ENCODE assay signal across 8 mouse cellular contexts in genomic region chr19:53600549-53601362, GRCm38 (mm10). TPM values are rescaled to one million over a fixed set of nuclear protein-coding genes. Genes with fewer than 3 reads are reported as not detected.
A peak's percentile ranks its signal among the peaks of the same experiment; 100 is the strongest.
DNase-seq lines count a peak whose midpoint lies in the region; ATAC-seq and TF ChIP-seq lines count a peak whose summit lies in the region.

No protein-coding gene starts in this region.

- peak overlapping the region; percentile 84 for H3K4me2 ChIP-seq in embryonic facial prominence, embryonic 15.5 days (replicated peaks)
- peak overlapping the region; percentile 86 for H3K4me2 ChIP-seq in heart, embryonic 12.5 days
- peak overlapping the region; percentile 79 for H3K4me2 ChIP-seq in liver, embryonic 15.5 days
- H3K4me2 ChIP-seq in neural tube, embryonic 12.5 days (replicated peaks), result peak overlapping the region; percentile 95

- H3K27me3 ChIP-seq in ES-Bruce4 (ENCODE audit: control insufficient read depth, insufficient read depth, low read length, poor library complexity, severe bottlenecking), result no peaks in the 10 kb centered on the region
- H3K27me3 ChIP-seq in embryonic facial prominence, embryonic 15.5 days, result no peaks in the 10 kb centered on the region
- no peaks in the 10 kb centered on the region for H3K27me3 ChIP-seq in heart, embryonic 12.5 days (replicated peaks)
- no peaks in the 10 kb centered on the region for H3K27me3 ChIP-seq in liver, embryonic 15.5 days
- H3K27me3 ChIP-seq in neural tube, embryonic 12.5 days (replicated peaks), result no peaks in the 10 kb centered on the region
- no peaks in the 10 kb centered on the region for H3K27me3 ChIP-seq in testis, adult 2 months (ENCODE audit: control insufficient read depth, insufficient read depth, low read length)

- peak overlapping the region; percentile 96 for H3K9ac ChIP-seq in ES-Bruce4 (ENCODE audit: low read depth, poor library complexity, severe bottlenecking)
- peak overlapping the region; percentile 79 for H3K9ac ChIP-seq in embryonic facial prominence, embryonic 15.5 days
- H3K9ac ChIP-seq in heart, embryonic 12.5 days, result peak overlapping the region; percentile 95
- H3K9ac ChIP-seq in liver, embryonic 15.5 days, result peak overlapping the region; percentile 98
- H3K9ac ChIP-seq in neural tube, embryonic 12.5 days, result peak overlapping the region; percentile 96

- no peak for TF ChIP-seq POLR2A in ES-Bruce4 (IDR thresholded peaks at IDR 0.05; ENCODE audit: insufficient read depth, low read length)
- no peak for TF ChIP-seq POLR2A in bone marrow macrophage, adult 2 months (IDR thresholded peaks at IDR 0.05; ENCODE audit: borderline replicate concordance, low read depth, low read length)
- TF ChIP-seq POLR2A in testis, adult 2 months (IDR thresholded peaks at IDR 0.05; ENCODE audit: control insufficient read depth, low read depth, low read length), result peak; percentile 1; the same call in 1 of the 2 replicates

- peak overlapping the region; percentile 52; the same call in 1 of the 2 replicates for H3K27ac ChIP-seq in ES-Bruce4 (ENCODE audit: insufficient read depth, low read length)
- H3K27ac ChIP-seq in bone marrow macrophage, adult 2 months (ENCODE audit: insufficient read depth, low read depth, low read length), result peak overlapping the region; percentile 52
- H3K27ac ChIP-seq in embryonic facial prominence, embryonic 15.5 days (replicated peaks), result peak overlapping the region; percentile 97
- peak overlapping the region; percentile 84 for H3K27ac ChIP-seq in heart, embryonic 12.5 days (ENCODE audit: poor library complexity, severe bottlenecking)
- H3K27ac ChIP-seq in liver, embryonic 15.5 days (replicated peaks), result peak overlapping the region; percentile 97
- peak overlapping the region; percentile 96 for H3K27ac ChIP-seq in neural tube, embryonic 12.5 days
- H3K27ac ChIP-seq in testis, adult 2 months (ENCODE audit: control insufficient read depth, insufficient read depth, low read depth, low read length), result peak overlapping the region; percentile 96

- TF ChIP-seq CTCF in ES-Bruce4 (IDR thresholded peaks at IDR 0.05; ENCODE audit: low read depth, low read length), result no peak
- TF ChIP-seq CTCF in bone marrow macrophage, adult 2 months (IDR thresholded peaks at IDR 0.05; ENCODE audit: low read depth, low read length), result no peak; the same call in 1 of the 2 replicates
- no peak for TF ChIP-seq CTCF in testis, adult 2 months (IDR thresholded peaks at IDR 0.05; ENCODE audit: control insufficient read depth, insufficient read depth, insufficient replicate concordance, low read depth, low read length)

- H3K4me3 ChIP-seq in ES-Bruce4 (ENCODE audit: low read depth, low read length), result peak overlapping the region; percentile 95
- peak overlapping the region; percentile 95 for H3K4me3 ChIP-seq in bone marrow macrophage, adult 2 months (ENCODE audit: insufficient read depth, low read length)
- peak overlapping the region; percentile 76 for H3K4me3 ChIP-seq in embryonic facial prominence, embryonic 15.5 days (replicated peaks)
- H3K4me3 ChIP-seq in heart, embryonic 12.5 days, result peak overlapping the region; percentile 96
- H3K4me3 ChIP-seq in liver, embryonic 15.5 days (replicated peaks), result peak overlapping the region; percentile 99
- peak overlapping the region; percentile 98 for H3K4me3 ChIP-seq in neural tube, embryonic 12.5 days
- peak overlapping the region; percentile 97 for H3K4me3 ChIP-seq in testis, adult 2 months (ENCODE audit: control insufficient read depth, low read depth, low read length)

- WGBS in embryonic facial prominence, embryonic 15.5 days, result under 1% methylated on average over 72 of the region's 82 CpGs
- WGBS in heart, embryonic 12.5 days, result under 1% methylated on average over 73 of the region's 82 CpGs
- under 1% methylated on average over 63 of the region's 82 CpGs for WGBS in liver, embryonic 15.5 days (ENCODE audit: insufficient replicate concordance)
- under 1% methylated on average over 82 of the region's 82 CpGs for WGBS in neural tube, embryonic 12.5 days

- no peaks in the 10 kb centered on the region for H3K4me1 ChIP-seq in ES-Bruce4 (ENCODE audit: control insufficient read depth, insufficient read depth, low read length)
- peaks cover 14% of the 10 kb centered on the region for H3K4me1 ChIP-seq in bone marrow macrophage, adult 2 months (ENCODE audit: control insufficient read depth, insufficient read depth, low read length)
- peaks cover 13% of the 10 kb centered on the region for H3K4me1 ChIP-seq in embryonic facial prominence, embryonic 15.5 days
- H3K4me1 ChIP-seq in heart, embryonic 12.5 days (replicated peaks), result peaks cover 14% of the 10 kb centered on the region
- peaks cover 26% of the 10 kb centered on the region for H3K4me1 ChIP-seq in liver, embryonic 15.5 days (replicated peaks)
- H3K4me1 ChIP-seq in neural tube, embryonic 12.5 days, result peaks cover 15% of the 10 kb centered on the region
- peaks cover 2% of the 10 kb centered on the region for H3K4me1 ChIP-seq in testis, adult 2 months (ENCODE audit: control insufficient read depth, insufficient read depth, low read length)

- DNase-seq in kidney, postnatal 14 days, result peak; percentile 76

- TF ChIP-seq EP300 in ES-Bruce4 (IDR thresholded peaks at IDR 0.05; ENCODE audit: insufficient read depth, low read depth, low read length), result no peak

- ATAC-seq in embryonic facial prominence, embryonic 15.5 days (ENCODE audit: insufficient number of reproducible peaks, low FRiP score, low TSS enrichment, low read depth), result peak; percentile 80
- ATAC-seq in heart, embryonic 12.5 days (ENCODE audit: insufficient number of reproducible peaks, low FRiP score), result peak; percentile 77
- peak; percentile 71 for ATAC-seq in liver, embryonic 15.5 days (ENCODE audit: insufficient read depth)
- ATAC-seq in neural tube, embryonic 12.5 days (ENCODE audit: low FRiP score, low read depth), result peak; percentile 78

- peaks cover 20% of the 10 kb centered on the region for H3K36me3 ChIP-seq in ES-Bruce4 (ENCODE audit: control insufficient read depth, insufficient read depth, low read length, poor library complexity, severe bottlenecking)
- peaks cover 6% of the 10 kb centered on the region; the same call in 1 of the 2 replicates for H3K36me3 ChIP-seq in embryonic facial prominence, embryonic 15.5 days
- peaks cover 8% of the 10 kb centered on the region for H3K36me3 ChIP-seq in heart, embryonic 12.5 days
- peaks cover 25% of the 10 kb centered on the region for H3K36me3 ChIP-seq in liver, embryonic 15.5 days (replicated peaks)
- H3K36me3 ChIP-seq in neural tube, embryonic 12.5 days, result peaks cover 6% of the 10 kb centered on the region
- H3K36me3 ChIP-seq in testis, adult 2 months (ENCODE audit: control insufficient read depth, insufficient read depth, low read length), result no peaks in the 10 kb centered on the region

- H3K9me3 ChIP-seq in ES-Bruce4 (replicated peaks; ENCODE audit: control insufficient read depth, insufficient read depth, low read length, poor library complexity, severe bottlenecking), result peaks cover 12% of the 10 kb centered on the region
- H3K9me3 ChIP-seq in embryonic facial prominence, embryonic 15.5 days (replicated peaks), result no peaks in the 10 kb centered on the region
- no peaks in the 10 kb centered on the region for H3K9me3 ChIP-seq in heart, embryonic 12.5 days (replicated peaks)
- no peaks in the 10 kb centered on the region for H3K9me3 ChIP-seq in liver, embryonic 15.5 days (replicated peaks)
- H3K9me3 ChIP-seq in neural tube, embryonic 12.5 days, result no peaks in the 10 kb centered on the region

RNA-seq across cellular contexts. Expression of gene Smc3, which starts 0.6 kb away (rescaled TPM):
- 171 and 182 TPM in 2 replicates for polyA plus RNA-seq in ES-Bruce4 (2011; ENCODE audit: insufficient read depth, insufficient read length, low read depth, missing spikeins)
- 40.6 and 41.7 TPM in 2 replicates for polyA plus RNA-seq in bone marrow macrophage, adult 2 months (2012; ENCODE audit: insufficient read depth, insufficient read length, missing spikeins)
- 63.1 and 66.0 TPM in 2 replicates for polyA plus RNA-seq in embryonic facial prominence, embryonic 15.5 days (2015; fragmentation: Nextera tagmentation; extraction: Ambion mirVana)
- 45.6 and 47.1 TPM in 2 replicates for polyA plus RNA-seq in heart, embryonic 12.5 days (2016; fragmentation: Nextera tagmentation; extraction: Ambion mirVana)
- 28.7 and 31.0 TPM in 2 replicates for polyA plus RNA-seq in liver, embryonic 15.5 days (2015; fragmentation: Nextera tagmentation; extraction: Ambion mirVana)
- polyA plus RNA-seq in neural tube, embryonic 12.5 days (2016; fragmentation: Nextera tagmentation; extraction: Ambion mirVana), result 71.1 and 75.8 TPM in 2 replicates
- polyA plus RNA-seq in testis, adult 2 months (2012; rRNA removed), result 8.1 and 10.0 TPM in 2 replicates

RNA-seq across cellular contexts. Expression of gene Nutf2-ps1, which starts 11.9 kb away (rescaled TPM):
- 418 and 422 TPM in 2 replicates for polyA plus RNA-seq in ES-Bruce4 (2011; ENCODE audit: insufficient read depth, insufficient read length, low read depth, missing spikeins)
- 62.6 and 67.3 TPM in 2 replicates for polyA plus RNA-seq in bone marrow macrophage, adult 2 months (2012; ENCODE audit: insufficient read depth, insufficient read length, missing spikeins)
- polyA plus RNA-seq in embryonic facial prominence, embryonic 15.5 days (2015; fragmentation: Nextera tagmentation; extraction: Ambion mirVana), result 301 and 343 TPM in 2 replicates
- polyA plus RNA-seq in heart, embryonic 12.5 days (2016; fragmentation: Nextera tagmentation; extraction: Ambion mirVana), result 314 and 321 TPM in 2 replicates
- polyA plus RNA-seq in liver, embryonic 15.5 days (2015; fragmentation: Nextera tagmentation; extraction: Ambion mirVana), result 159 and 171 TPM in 2 replicates
- 351 and 372 TPM in 2 replicates for polyA plus RNA-seq in neural tube, embryonic 12.5 days (2016; fragmentation: Nextera tagmentation; extraction: Ambion mirVana)
- polyA plus RNA-seq in testis, adult 2 months (2012; rRNA removed), result 28.5 and 34.0 TPM in 2 replicates

Comparison
In these comparisons a context has a peak if more than half of its experiments do, and no peak if none do; other contexts are left out.
1. Peak in every context shown above with its lines: DNase-seq, ATAC-seq, H3K4me3 ChIP-seq and H3K27ac ChIP-seq.